Mouse (Mus musculus) cortical plate, adult 2 months (tissue): ENCODE results near the gene Stx5a.

Experiments
- CTCF ChIP-seq: fragments of 200-500 bp; IDR thresholded peaks from 2 replicates; pipeline ENCODE4 v1.5.1; 2011; ENCODE audit warnings: mild to moderate bottlenecking, control low read depth, low read length; ENCODE audit not compliant: insufficient read depth; ENCODE audit errors: extremely low read depth
- POLR2A ChIP-seq: fragments of 200-500 bp; IDR thresholded peaks from 2 replicates; pipeline ENCODE4 v1.6.1; 2011; ENCODE audit warnings: mild to moderate bottlenecking, low read length, control low read depth; ENCODE audit not compliant: insufficient read depth; ENCODE audit errors: extremely low read depth

GRCm38 (mm10) chr19:8763276-8763675, 22.1 kb downstream of the Stx5a start:
- TF ChIP-seq CTCF (no peak), POLR2A (no peak)
